Mouse (Mus musculus) lung, postnatal 0 days (tissue): ENCODE measurements around the gene Arrdc3.
"Not testable (repeated sequence)": the region's sequence is repeated elsewhere in the genome, so short reads cannot be mapped to it uniquely, and the experiment has no call there.

Source experiments
- CTCF ChIP-seq: IDR thresholded peaks from 2 replicates; pipeline ENCODE4 v1.5.1; 2016; ENCODE audit warnings: antibody characterized with exemption, mild to moderate bottlenecking
- EP300 ChIP-seq: IDR thresholded peaks from 2 replicates; pipeline ENCODE4 v1.6.1; 2016; ENCODE audit warnings: antibody characterized with exemption, mild to moderate bottlenecking, control low read depth

- not testable (repeated sequence) for TF ChIP-seq CTCF, EP300
Measured at GRCm38 (mm10) chr13:80894928-80895327, 11.7 kb downstream of the Arrdc3 start.
